Mouse (Mus musculus) megakaryocyte, embryonic 14.5 days (primary cell): ENCODE results near the gene Amfr. TPM values are rescaled to one million over a fixed set of nuclear protein-coding genes. Genes with fewer than 3 reads are reported as not detected.

Experiments
- H3K27me3 ChIP-seq: replicated peaks from 2 replicates; pipeline ENCODE3; 2012; ENCODE audit warnings: inconsistent platforms
- H3K36me3 ChIP-seq: replicated peaks from 2 replicates; pipeline ENCODE3; 2012; ENCODE audit warnings: low read length, inconsistent platforms, mixed read lengths
- H3K4me1 ChIP-seq: 2 replicates; pipeline ENCODE4 v1.6.1; 2012; ENCODE audit warnings: inconsistent platforms
- H3K4me3 ChIP-seq: replicated peaks from 2 replicates; pipeline ENCODE3; 2012; ENCODE audit warnings: moderate library complexity, mild to moderate bottlenecking, inconsistent platforms
- H3K9me3 ChIP-seq: 2 replicates; pipeline ENCODE4 v1.6.1; 2012; ENCODE audit warnings: inconsistent platforms
- FLI1 ChIP-seq: IDR thresholded peaks from 2 replicates; pipeline ENCODE4 v1.6.1; 2012; ENCODE audit warnings: low read length, inconsistent platforms, mixed read lengths
- GATA1 ChIP-seq: IDR thresholded peaks from 3 replicates; pipeline ENCODE4 v1.6.1; 2012; ENCODE audit warnings: mixed read lengths, low read length, inconsistent platforms, borderline replicate concordance
- polyA plus RNA-seq: library from polyadenylated mRNA; stranded (reverse); fragments of >175 nt; gene quantifications from 2 replicates; pipeline ENCODE4 v1.2.3, GENCODE M21; 2012; ENCODE audit warnings: low replicate concordance; ENCODE audit not compliant: insufficient read depth

Gene Amfr
- polyA plus RNA-seq, 1 experiment = 37.6 TPM

GRCm38 (mm10) chr8:93981679-93982215 lies 30.9 kb downstream of the Amfr start:
- peaks cover 7% of the 10 kb centered on the region for H3K4me1 ChIP-seq
- H3K9me3 ChIP-seq = peaks cover 2% of the 10 kb centered on the region; the same call in 1 of the 2 replicates
- no peaks in the 10 kb centered on the region for H3K27me3 ChIP-seq
- H3K36me3 ChIP-seq = peaks cover 97% of the 10 kb centered on the region
- TF ChIP-seq FLI1 = no peak
- TF ChIP-seq GATA1 = no peak
- no peak overlapping the region for H3K4me3 ChIP-seq

GRCm38 (mm10) chr8:93980141-93980540 lies 32.5 kb downstream of the Amfr start:
- Histone ChIP-seq H3K27me3 (no peaks in the 10 kb centered on the region), H3K4me1 (peaks cover 7% of the 10 kb centered on the region), H3K9me3 (peaks cover 2% of the 10 kb centered on the region; the same call in 1 of the 2 replicates), H3K4me3 (no peak overlapping the region), H3K36me3 (peaks cover 98% of the 10 kb centered on the region)
- TF ChIP-seq GATA1 = no peak
- no peak for TF ChIP-seq FLI1

- TF ChIP-seq FLI1 (no peak), GATA1 (no peak)
- H3K4me1 ChIP-seq = no peaks in the 10 kb centered on the region
- H3K36me3 ChIP-seq = peaks cover 98% of the 10 kb centered on the region
- H3K27me3 ChIP-seq = no peaks in the 10 kb centered on the region
- no peak overlapping the region for H3K4me3 ChIP-seq
- H3K9me3 ChIP-seq = peaks cover 2% of the 10 kb centered on the region; the same call in 1 of the 2 replicates
Observed at GRCm38 (mm10) chr8:93976446-93977211, 36.0 kb downstream of the Amfr start.

GRCm38 (mm10) chr8:93975358-93975757 lies 37.3 kb downstream of the Amfr start:
- no peaks in the 10 kb centered on the region for H3K27me3 ChIP-seq
- H3K4me1 ChIP-seq = no peaks in the 10 kb centered on the region
- peaks cover 2% of the 10 kb centered on the region; the same call in 1 of the 2 replicates for H3K9me3 ChIP-seq
- peaks cover 98% of the 10 kb centered on the region for H3K36me3 ChIP-seq
- no peak overlapping the region for H3K4me3 ChIP-seq
- TF ChIP-seq FLI1 (no peak), GATA1 (no peak)

GRCm38 (mm10) chr8:93974602-93975186 lies 37.9 kb downstream of the Amfr start:
- TF ChIP-seq GATA1 = no peak
- no peak for TF ChIP-seq FLI1
- Histone ChIP-seq H3K4me1 (no peaks in the 10 kb centered on the region), H3K4me3 (no peak overlapping the region), H3K36me3 (peaks cover 98% of the 10 kb centered on the region), H3K27me3 (no peaks in the 10 kb centered on the region), H3K9me3 (peaks cover 2% of the 10 kb centered on the region; the same call in 1 of the 2 replicates)

- Histone ChIP-seq H3K9me3 (peaks cover 2% of the 10 kb centered on the region; the same call in 1 of the 2 replicates), H3K27me3 (no peaks in the 10 kb centered on the region), H3K36me3 (peaks cover 95% of the 10 kb centered on the region), H3K4me1 (no peaks in the 10 kb centered on the region), H3K4me3 (no peak overlapping the region)
- TF ChIP-seq FLI1 = no peak
- no peak for TF ChIP-seq GATA1
Observed at GRCm38 (mm10) chr8:93973831-93974375, 38.7 kb downstream of the Amfr start.

- Histone ChIP-seq H3K36me3 (peaks cover 88% of the 10 kb centered on the region), H3K4me3 (no peak overlapping the region), H3K9me3 (peaks cover 2% of the 10 kb centered on the region; the same call in 1 of the 2 replicates), H3K27me3 (no peaks in the 10 kb centered on the region), H3K4me1 (0 out of 2 replicates have a peak, but pooled peaks cover 3% of the 10 kb centered on the region)
- TF ChIP-seq FLI1 = no peak
Observed at GRCm38 (mm10) chr8:93972971-93973734, 39.5 kb downstream of the Amfr start.

GRCm38 (mm10) chr8:93972211-93972610 lies 40.4 kb downstream of the Amfr start:
- Histone ChIP-seq H3K4me3 (no peak overlapping the region), H3K27me3 (no peaks in the 10 kb centered on the region)

GRCm38 (mm10) chr8:93971451-93971850 lies 41.2 kb downstream of the Amfr start:
- no peaks in the 10 kb centered on the region for H3K27me3 ChIP-seq
- peaks cover 73% of the 10 kb centered on the region for H3K36me3 ChIP-seq
- TF ChIP-seq GATA1 (no peak), FLI1 (no peak)
- 0 out of 2 replicates have a peak, but pooled peaks cover 3% of the 10 kb centered on the region for H3K4me1 ChIP-seq
- H3K4me3 ChIP-seq = no peak overlapping the region
- no peaks in the 10 kb centered on the region for H3K9me3 ChIP-seq

More at GRCm38 (mm10) chr8:93972211-93972610, 40.4 kb downstream of the Amfr start:
- no peaks in the 10 kb centered on the region for H3K9me3 ChIP-seq
- H3K36me3 ChIP-seq = peaks cover 79% of the 10 kb centered on the region
- TF ChIP-seq GATA1 (no peak), FLI1 (no peak)
- 0 out of 2 replicates have a peak, but pooled peaks cover 3% of the 10 kb centered on the region for H3K4me1 ChIP-seq
